In genomic region chr6:140714905-140715365, GRCm38 (mm10) we compare ENCODE assay signal across 8 mouse cellular contexts. TPM values are rescaled to one million over a fixed set of nuclear protein-coding genes. Genes with fewer than 3 reads are reported as not detected.
DNase-seq lines count a peak whose midpoint lies in the region; ATAC-seq and TF ChIP-seq lines count a peak whose summit lies in the region.

No protein-coding gene starts in this region.

- no peak overlapping the region for H3K27ac ChIP-seq in heart, embryonic 10.5 days
- H3K27ac ChIP-seq in limb, embryonic 10.5 days, result no peak overlapping the region
- H3K27ac ChIP-seq in midbrain, postnatal 0 days (ENCODE audit: low read depth, low read length), result no peak overlapping the region

- H3K4me1 ChIP-seq in heart, embryonic 10.5 days, result no peaks in the 10 kb centered on the region
- H3K4me1 ChIP-seq in limb, embryonic 10.5 days, result no peaks in the 10 kb centered on the region
- no peaks in the 10 kb centered on the region for H3K4me1 ChIP-seq in midbrain, postnatal 0 days (ENCODE audit: insufficient read depth, low read length)

- 21% methylated on average over 10 of the region's 10 CpGs for WGBS in heart, embryonic 10.5 days
- WGBS in limb, embryonic 10.5 days, result 26% methylated on average over 10 of the region's 10 CpGs
- 23% methylated on average over 10 of the region's 10 CpGs for WGBS in midbrain, postnatal 0 days

- H3K27me3 ChIP-seq in heart, embryonic 10.5 days (ENCODE audit: insufficient read depth, poor library complexity, severe bottlenecking), result no peaks in the 10 kb centered on the region
- H3K27me3 ChIP-seq in limb, embryonic 10.5 days (ENCODE audit: low read depth, poor library complexity, severe bottlenecking), result peaks cover 13% of the 10 kb centered on the region
- no peaks in the 10 kb centered on the region for H3K27me3 ChIP-seq in midbrain, postnatal 0 days (ENCODE audit: insufficient read depth, low read length)

- H3K9me3 ChIP-seq in heart, embryonic 10.5 days, result no peaks in the 10 kb centered on the region
- no peaks in the 10 kb centered on the region for H3K9me3 ChIP-seq in limb, embryonic 10.5 days (replicated peaks)
- H3K9me3 ChIP-seq in midbrain, postnatal 0 days (ENCODE audit: low read length), result peaks cover 4% of the 10 kb centered on the region; the same call in 1 of the 2 replicates

- no peak overlapping the region for H3K4me3 ChIP-seq in heart, embryonic 10.5 days
- no peak overlapping the region for H3K4me3 ChIP-seq in limb, embryonic 10.5 days
- H3K4me3 ChIP-seq in midbrain, postnatal 0 days (ENCODE audit: low read depth, low read length), result no peak overlapping the region

- DNase-seq in heart, adult 11 months, result peak; percentile 93
- DNase-seq in heart, embryonic 10.5 days (ENCODE audit: low spot score), result no peak
- DNase-seq in gastrocnemius, postnatal 4 days (ENCODE audit: low spot score in 2 of 2), result peak; percentile 58 to 73
- peak; percentile 70 for DNase-seq in kidney, adult 18-20 months
- DNase-seq in limb, embryonic 10.5 days (ENCODE audit: low spot score), result peak; percentile 84
- peak; percentile 92 for DNase-seq in midbrain, postnatal 0 days (ENCODE audit: low spot score)
- peak; percentile 43 to 77 for DNase-seq in spleen, postnatal 10 days (ENCODE audit: low spot score in 2 of 2)

- H3K4me2 ChIP-seq in midbrain, postnatal 0 days (ENCODE audit: low read depth, low read length, poor library complexity, severe bottlenecking), result no peak overlapping the region

- TF ChIP-seq CTCF in midbrain, postnatal 0 days (IDR thresholded peaks at IDR 0.05), result peak; percentile 98

- no peak overlapping the region for H3K9ac ChIP-seq in midbrain, postnatal 0 days (replicated peaks; ENCODE audit: low read length, poor library complexity, severe bottlenecking)

- ATAC-seq in common myeloid progenitor, adult 5-6 weeks (replicated peaks; ENCODE audit: low read depth, poor library complexity, severe bottlenecking), result peak; percentile 94
- peak; percentile 70 for ATAC-seq in midbrain, postnatal 0 days (ENCODE audit: low FRiP score)

- no peaks in the 10 kb centered on the region for H3K36me3 ChIP-seq in heart, embryonic 10.5 days
- H3K36me3 ChIP-seq in limb, embryonic 10.5 days, result no peaks in the 10 kb centered on the region
- H3K36me3 ChIP-seq in midbrain, postnatal 0 days (ENCODE audit: insufficient read depth, low read length), result no peaks in the 10 kb centered on the region

RNA-seq across cellular contexts. Expression of gene Gm11077, which starts 14.1 kb away (rescaled TPM):
- polyA plus RNA-seq in heart, embryonic 10.5 days (2016; fragmentation: Nextera tagmentation; extraction: Ambion mirVana), result not detected in 2 replicates
- not detected in 2 replicates for total RNA-seq in common myeloid progenitor, adult 5-6 weeks (2017)
- not detected for total RNA-seq in gastrocnemius, postnatal 4 days (2021)
- not detected in 2 replicates for polyA plus RNA-seq in limb, embryonic 10.5 days (2016; fragmentation: Nextera tagmentation; extraction: Ambion mirVana)
- total RNA-seq in midbrain, postnatal 0 days (2014; rRNA removed), result not detected in 2 replicates
- not detected in 2 replicates for polyA plus RNA-seq in midbrain, postnatal 0 days (2015; fragmentation: Nextera tagmentation; extraction: Ambion mirVana)
